Mouse (Mus musculus) CD4-positive naive resting alpha-beta T cell, adult 57 days (primary cell): ENCODE measurements around the gene Rad18. TPM values are rescaled to one million over a fixed set of nuclear protein-coding genes. Genes with fewer than 3 reads are reported as not detected.

Experiments used
- total RNA-seq: library from RNA; stranded (reverse); gene quantifications from one replicate; pipeline ENCODE4 v1.2.4, GENCODE M21; 2023

The Rad18 gene
- 22.6 TPM for total RNA-seq

DNA sequence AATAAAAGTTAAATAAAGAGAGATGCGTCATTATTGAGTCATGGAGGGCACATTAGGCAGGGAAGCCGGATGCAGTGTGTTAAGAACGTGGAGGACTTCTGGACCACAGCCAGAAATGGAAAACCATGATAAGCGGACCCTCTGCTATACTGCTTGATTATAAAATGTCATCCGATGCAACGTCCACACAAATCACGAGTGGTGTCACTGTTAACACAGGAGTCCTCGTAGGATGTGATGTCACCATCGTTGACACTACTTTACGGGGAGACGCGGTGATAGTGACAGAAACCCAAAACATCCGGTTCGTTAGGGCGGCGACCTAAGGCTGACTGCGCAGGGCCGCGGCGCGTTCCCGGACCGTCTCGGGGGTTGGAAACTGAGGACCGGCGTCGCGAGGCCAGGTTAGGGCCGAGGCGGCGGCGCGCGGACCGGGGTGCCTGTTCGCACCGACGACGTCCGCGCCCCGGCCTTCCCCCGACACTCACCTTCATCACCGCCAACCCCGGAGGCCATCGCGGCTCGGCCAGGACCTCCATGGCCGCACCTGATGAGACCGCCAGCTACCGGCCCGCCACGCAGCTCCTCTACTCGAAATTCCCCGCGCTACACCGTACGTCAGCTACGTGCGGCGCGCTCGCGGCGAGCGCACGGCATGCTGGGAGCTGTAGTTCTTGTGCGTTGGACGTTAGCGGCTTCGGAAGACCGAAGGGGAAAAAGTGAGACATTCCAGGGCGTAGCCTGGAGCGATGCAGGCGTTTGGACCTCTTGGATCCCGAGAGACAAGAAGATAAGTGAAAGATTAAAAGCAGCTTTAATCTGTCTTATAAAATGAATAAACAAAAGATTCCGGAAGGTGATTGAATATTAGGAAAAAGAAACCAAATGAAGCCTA, at the start of gene Rad18:
Rad18 (minus strand) TSS at position 631 of the 895 bp plus-strand sequence.

Other genes with a start within 250 kb of the Rad18 start
- not detected for gene Cav3, start 237.2 kb downstream of the Rad18 start, total RNA-seq
- gene Oxtr, start 206.7 kb downstream of the Rad18 start, total RNA-seq = not detected